Mouse (Mus musculus) forebrain, embryonic 10.5 days (tissue): ENCODE measurements around the gene Slc4a4. TPM values are rescaled to one million over a fixed set of nuclear protein-coding genes. Genes with fewer than 3 reads are reported as not detected.

Experiments used
- DNase-seq: peaks from one replicate; pipeline ENCODE4 v3.0.0-alpha.2; 2017; ENCODE audit warnings: low spot score; ENCODE audit errors: extremely low spot score
- H3K27ac ChIP-seq: fragments of 300-500 bp; sonication (generic); 2 replicates; pipeline ENCODE4 v1.5.1; 2016; ENCODE audit warnings: mild to moderate bottlenecking
- H3K27me3 ChIP-seq: fragments of 300-500 bp; sonication (generic); 2 replicates; pipeline ENCODE4 v1.6.1; 2016; ENCODE audit warnings: mild to moderate bottlenecking; ENCODE audit not compliant: poor library complexity, severe bottlenecking
- H3K36me3 ChIP-seq: fragments of 300-500 bp; sonication (generic); replicated peaks from 2 replicates; pipeline ENCODE4 v1.6.1; 2016; ENCODE audit warnings: mild to moderate bottlenecking, moderate library complexity
- H3K4me1 ChIP-seq: fragments of 300-500 bp; sonication (generic); 2 replicates; pipeline ENCODE4 v1.6.1; 2016
- H3K4me3 ChIP-seq: fragments of 300-500 bp; sonication (generic); 2 replicates; pipeline ENCODE4 v1.5.1; 2016; ENCODE audit warnings: mild to moderate bottlenecking, moderate library complexity
- H3K9me3 ChIP-seq: fragments of 300-500 bp; sonication (generic); 2 replicates; pipeline ENCODE4 v1.6.1; 2016; ENCODE audit warnings: mild to moderate bottlenecking, moderate library complexity
- WGBS: fragments of 180-500 bp; shearing (Covaris S2); methylation state at CpG from one replicate; pipeline ENCODE4 v1.1.7; 2016; 5-methylcytosine and 5-hydroxymethylcytosine counted together
- polyA plus RNA-seq: library from polyadenylated mRNA; unstranded; fragments of >200 nt; fragmentation: Nextera tagmentation; extraction: Ambion mirVana; gene quantifications from 2 replicates; pipeline ENCODE4 v1.2.1, GENCODE M21; 2016

The Slc4a4 gene
- polyA plus RNA-seq, 1 experiment from 2014 or later = 1.3 TPM

DNA sequence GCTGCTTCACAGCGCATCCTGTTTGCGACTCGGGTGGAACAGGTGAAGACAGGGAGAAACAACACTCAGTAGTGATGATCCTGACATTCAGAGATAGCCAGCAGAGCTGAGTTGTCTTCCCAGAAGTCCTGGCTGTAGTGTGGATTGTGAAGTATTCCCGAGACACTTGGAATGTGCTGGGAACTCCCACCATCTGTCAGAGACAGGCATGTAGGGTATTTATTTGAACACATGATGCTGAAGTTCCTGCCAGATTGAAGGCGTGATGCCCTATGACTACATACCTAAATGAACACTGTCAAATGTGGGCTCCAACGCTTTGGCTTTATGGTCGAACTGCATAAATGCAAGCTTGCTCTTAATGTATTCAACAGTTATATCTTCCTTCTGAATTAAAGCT is 63.7 kb downstream of the Slc4a4 start:
- peaks cover 7% of the 10 kb centered on the region for H3K4me1 ChIP-seq
- H3K36me3 ChIP-seq = peaks cover 5% of the 10 kb centered on the region; the same call in 1 of the 2 replicates
- H3K27ac ChIP-seq = no peak overlapping the region
- no peak overlapping the region for H3K4me3 ChIP-seq
- no peaks in the 10 kb centered on the region for H3K27me3 ChIP-seq
- no peaks in the 10 kb centered on the region for H3K9me3 ChIP-seq
- 91% methylated on average over 7 of the region's 7 CpGs for WGBS
- DNase-seq = no peak

DNA sequence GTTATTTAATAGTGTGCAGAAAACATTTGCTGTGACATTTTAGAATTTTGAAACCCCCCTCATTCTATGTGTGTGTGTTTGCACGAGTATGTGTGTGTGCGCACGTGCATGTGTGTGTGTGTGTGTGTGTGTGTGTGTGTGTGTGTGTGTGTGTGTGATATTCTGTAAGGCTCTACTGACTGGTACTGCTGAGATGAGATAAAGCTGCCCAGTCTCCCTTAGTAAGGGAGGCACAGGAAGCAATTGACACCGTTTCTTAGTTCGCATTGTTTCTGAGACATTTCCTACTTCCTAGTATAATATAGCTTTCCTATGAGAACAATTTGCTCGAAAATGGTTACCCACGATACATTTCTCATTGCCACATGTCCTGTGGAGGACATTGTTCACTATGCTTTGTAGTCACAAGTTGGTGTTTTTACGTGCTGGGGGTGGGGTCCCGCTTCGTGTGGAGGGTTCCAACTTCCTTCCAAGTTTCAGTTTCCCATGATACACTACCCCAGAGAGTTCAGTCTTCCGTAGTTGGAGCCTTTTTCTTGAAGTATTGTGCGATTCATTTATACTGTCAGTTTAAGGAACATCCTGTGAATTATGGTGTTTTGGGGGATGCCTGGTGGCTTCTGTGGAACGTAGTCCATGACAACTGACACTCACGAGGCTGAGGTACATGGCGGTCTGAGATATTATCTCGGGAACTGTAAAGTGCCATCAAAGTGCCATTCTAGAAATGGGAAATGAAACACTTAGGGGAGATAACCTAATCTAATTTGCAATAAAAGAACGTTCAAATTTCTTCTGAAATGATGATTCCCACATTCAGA is 66.3 kb downstream of the Slc4a4 start:
- 89% methylated on average over 17 of the region's 17 CpGs for WGBS
- H3K9me3 ChIP-seq = no peaks in the 10 kb centered on the region
- H3K4me1 ChIP-seq = no peaks in the 10 kb centered on the region
- H3K36me3 ChIP-seq = peaks cover 5% of the 10 kb centered on the region; the same call in 1 of the 2 replicates
- H3K4me3 ChIP-seq = no peak overlapping the region
- no peak overlapping the region for H3K27ac ChIP-seq
- no peaks in the 10 kb centered on the region for H3K27me3 ChIP-seq
- DNase-seq = no peak

DNA sequence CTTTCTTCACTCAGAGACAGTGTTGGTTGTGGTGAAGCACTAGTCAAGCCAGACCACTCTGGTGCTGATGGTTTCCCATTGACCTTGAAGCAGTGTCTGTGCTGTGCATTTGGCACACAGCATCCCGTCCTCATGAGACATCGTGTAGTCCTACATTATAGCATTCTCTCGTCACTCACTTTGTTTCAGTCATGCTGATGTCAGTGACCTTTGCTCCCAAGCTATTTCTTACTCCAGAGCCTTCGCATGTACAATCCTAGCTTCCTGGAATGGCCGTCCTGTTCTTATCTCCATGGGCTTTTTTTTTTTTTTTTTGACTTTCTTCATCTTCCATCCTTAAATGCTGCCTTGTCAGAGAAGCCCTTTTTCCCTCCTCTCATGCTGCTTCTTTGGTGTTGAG is 71.1 kb downstream of the Slc4a4 start:
- H3K36me3 ChIP-seq = peaks cover 5% of the 10 kb centered on the region; the same call in 1 of the 2 replicates
- no peaks in the 10 kb centered on the region for H3K4me1 ChIP-seq
- DNase-seq = no peak
- no peaks in the 10 kb centered on the region for H3K9me3 ChIP-seq
- H3K27me3 ChIP-seq = no peaks in the 10 kb centered on the region
- 92% methylated on average over 5 of the region's 5 CpGs for WGBS
- no peak overlapping the region for H3K4me3 ChIP-seq
- no peak overlapping the region for H3K27ac ChIP-seq

- Histone ChIP-seq H3K27me3 (no peaks in the 10 kb centered on the region), H3K4me3 (no peak overlapping the region), H3K4me1 (no peaks in the 10 kb centered on the region), H3K9me3 (no peaks in the 10 kb centered on the region), H3K36me3 (peaks cover 5% of the 10 kb centered on the region; the same call in 1 of the 2 replicates), H3K27ac (no peak overlapping the region)
- WGBS = 89% methylated on average over 5 of the region's 5 CpGs
- DNase-seq = no peak
These were observed 72.3 kb downstream of the Slc4a4 start for GRCm38 (mm10) chr5:88958966-88959365.

DNA sequence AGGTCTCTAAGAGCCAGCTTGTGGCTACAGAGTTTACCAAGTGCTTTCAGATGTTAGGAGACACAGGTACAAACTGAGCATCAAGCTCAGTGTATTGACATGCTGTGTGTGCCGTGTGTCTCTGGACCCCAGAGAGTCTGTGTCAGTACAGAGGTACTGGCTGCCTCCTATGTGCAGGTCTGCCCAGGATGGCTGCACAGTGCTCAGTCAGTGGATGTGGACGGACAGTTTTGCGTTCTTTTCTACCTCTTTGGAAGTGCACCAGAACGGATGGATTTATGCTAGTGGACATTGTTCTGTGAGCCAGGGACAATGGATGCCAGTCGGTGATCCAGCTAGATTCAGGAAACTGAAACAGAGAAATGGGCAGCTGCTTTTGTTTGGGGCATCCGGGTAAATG is 72.8 kb downstream of the Slc4a4 start:
- H3K27ac ChIP-seq = no peak overlapping the region
- H3K36me3 ChIP-seq = peaks cover 5% of the 10 kb centered on the region; the same call in 1 of the 2 replicates
- 87% methylated on average over 6 of the region's 6 CpGs for WGBS
- no peaks in the 10 kb centered on the region for H3K4me1 ChIP-seq
- no peak overlapping the region for H3K4me3 ChIP-seq
- no peaks in the 10 kb centered on the region for H3K27me3 ChIP-seq
- no peak for DNase-seq
- H3K9me3 ChIP-seq = no peaks in the 10 kb centered on the region

DNA sequence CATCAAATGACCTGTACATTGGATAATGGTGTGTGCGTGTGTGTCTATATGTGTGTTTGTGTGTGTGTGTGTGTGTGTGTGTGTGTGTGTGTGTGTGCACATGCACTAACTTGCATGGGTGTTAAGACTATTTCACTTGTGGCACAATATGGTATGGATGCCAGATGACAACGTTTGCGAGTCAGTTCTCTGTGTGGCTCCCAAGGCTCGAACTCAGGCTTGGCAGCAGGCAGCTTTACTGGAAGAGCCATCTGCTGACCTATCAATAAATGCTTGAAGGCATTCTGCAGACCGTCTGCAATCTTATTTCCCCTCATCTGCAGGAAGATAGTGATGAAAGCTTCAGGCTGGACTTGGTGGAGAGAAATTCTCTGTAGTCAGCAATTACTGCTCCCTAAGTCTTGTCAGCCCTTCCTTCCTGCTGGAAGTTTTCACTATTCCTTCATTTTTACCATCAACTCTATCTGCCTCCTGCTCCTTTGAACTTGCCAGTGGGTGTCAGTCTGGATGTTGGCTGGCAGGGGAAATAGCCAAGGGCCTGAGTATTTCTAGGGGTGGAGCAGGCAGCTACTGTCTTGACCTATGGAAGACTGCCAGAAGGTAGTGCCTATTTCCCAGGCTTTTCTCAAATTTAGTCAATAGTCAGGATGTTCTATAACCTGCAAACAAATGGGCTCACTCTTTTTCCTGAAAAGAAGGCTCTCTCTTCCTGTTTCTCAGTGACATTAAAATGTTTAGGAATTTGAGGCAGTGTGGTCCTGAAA is 73.9 kb downstream of the Slc4a4 start:
- WGBS = 94% methylated on average over 5 of the region's 5 CpGs
- no peaks in the 10 kb centered on the region for H3K9me3 ChIP-seq
- no peaks in the 10 kb centered on the region for H3K36me3 ChIP-seq
- H3K27ac ChIP-seq = no peak overlapping the region
- no peak for DNase-seq
- H3K4me1 ChIP-seq = no peaks in the 10 kb centered on the region
- H3K4me3 ChIP-seq = no peak overlapping the region
- H3K27me3 ChIP-seq = no peaks in the 10 kb centered on the region

- Histone ChIP-seq H3K27ac (no peak overlapping the region), H3K36me3 (no peaks in the 10 kb centered on the region), H3K4me3 (no peak overlapping the region), H3K4me1 (no peaks in the 10 kb centered on the region), H3K9me3 (no peaks in the 10 kb centered on the region), H3K27me3 (no peaks in the 10 kb centered on the region)
- DNase-seq = no peak
- WGBS = 83% methylated on average over 7 of the region's 7 CpGs
These were observed 74.7 kb downstream of the Slc4a4 start for GRCm38 (mm10) chr5:88961351-88961761.

DNA sequence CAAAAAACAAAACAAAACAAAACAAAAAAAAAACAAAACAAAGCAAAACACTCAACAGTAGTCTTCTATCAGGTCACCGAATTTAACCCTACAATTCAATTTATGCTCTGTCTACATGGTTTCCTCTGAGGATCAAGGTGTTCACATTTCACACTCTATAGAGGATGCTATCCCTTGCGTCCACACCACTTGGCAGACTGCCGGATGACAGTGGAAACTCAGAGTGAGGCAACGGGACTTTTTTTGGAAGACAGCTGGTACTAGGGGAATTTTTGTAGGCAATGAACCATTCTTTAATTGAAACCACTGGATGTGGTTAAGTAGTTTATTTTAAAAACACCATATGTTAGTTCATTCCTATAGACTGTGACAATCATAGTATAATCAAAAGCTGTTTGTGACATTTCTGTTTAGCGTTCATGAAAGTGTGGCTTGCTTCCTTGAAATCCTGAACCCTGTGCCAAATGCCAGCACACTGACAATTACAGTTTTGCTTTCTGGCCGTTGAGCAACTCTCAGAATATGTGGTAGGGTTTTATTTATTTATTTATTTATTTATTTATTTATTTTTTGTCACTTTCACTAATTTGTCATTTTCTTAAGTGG is 78.2 kb downstream of the Slc4a4 start:
- WGBS = 92% methylated on average over 6 of the region's 6 CpGs
- H3K27me3 ChIP-seq = no peaks in the 10 kb centered on the region
- DNase-seq = no peak

DNA sequence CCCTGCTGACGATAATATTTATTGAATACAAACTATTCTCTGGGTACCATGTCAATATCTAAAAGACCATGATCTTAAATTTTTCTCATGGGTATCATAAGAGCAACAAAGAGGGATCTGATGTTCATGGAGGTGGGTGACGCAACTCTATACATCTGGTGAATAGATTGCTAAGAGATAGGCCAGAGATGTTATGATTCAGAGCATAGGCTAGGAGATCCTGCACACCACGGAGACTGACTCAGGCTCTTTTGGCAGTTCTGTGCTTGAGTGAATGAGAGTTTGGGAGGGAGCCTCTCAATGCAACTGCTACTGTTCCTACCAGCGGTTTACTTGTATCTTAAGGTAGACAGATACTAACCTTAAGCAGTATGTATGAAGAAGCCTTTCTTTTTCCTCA is 79.9 kb downstream of the Slc4a4 start:
- no peak overlapping the region for H3K4me3 ChIP-seq
- H3K27me3 ChIP-seq = no peaks in the 10 kb centered on the region
- no peak for DNase-seq
- H3K4me1 ChIP-seq = peaks cover 9% of the 10 kb centered on the region
- WGBS = 87% methylated on average over 4 of the region's 4 CpGs
- no peak overlapping the region for H3K27ac ChIP-seq
- H3K36me3 ChIP-seq = no peaks in the 10 kb centered on the region
- no peaks in the 10 kb centered on the region for H3K9me3 ChIP-seq

More for the DNA sequence above, 78.2 kb downstream of the Slc4a4 start:
- Histone ChIP-seq H3K36me3 (no peaks in the 10 kb centered on the region), H3K27ac (no peak overlapping the region), H3K4me3 (no peak overlapping the region), H3K9me3 (no peaks in the 10 kb centered on the region), H3K4me1 (peaks cover 9% of the 10 kb centered on the region)

- Histone ChIP-seq H3K36me3 (no peaks in the 10 kb centered on the region), H3K27me3 (no peaks in the 10 kb centered on the region), H3K4me3 (no peak overlapping the region), H3K9me3 (no peaks in the 10 kb centered on the region), H3K4me1 (peaks cover 9% of the 10 kb centered on the region), H3K27ac (no peak overlapping the region)
- WGBS = 71% methylated on average over 11 of the region's 11 CpGs
- DNase-seq = no peak
These were observed 82.5 kb downstream of the Slc4a4 start for GRCm38 (mm10) chr5:88968923-88969639.

DNA sequence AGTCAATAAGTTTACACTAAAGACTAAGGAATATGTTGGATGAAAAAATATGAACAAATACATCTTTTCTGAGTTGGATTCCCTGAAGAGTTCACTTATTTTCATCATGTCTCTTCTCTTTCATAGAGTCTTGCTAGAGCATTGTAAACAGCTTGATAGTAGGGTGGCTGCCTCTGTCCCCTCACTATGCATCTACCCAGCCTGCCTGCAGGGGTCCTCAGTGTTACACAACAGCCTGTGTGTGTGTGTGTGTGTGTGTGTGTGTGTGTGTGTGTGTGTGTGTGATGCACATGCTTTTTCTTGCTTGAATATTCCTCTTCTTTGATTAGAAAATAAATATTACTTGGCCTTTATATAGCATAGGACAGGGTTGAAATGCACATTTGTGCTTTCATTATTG is 84.9 kb downstream of the Slc4a4 start:
- Histone ChIP-seq H3K27ac (no peak overlapping the region), H3K4me1 (peaks cover 24% of the 10 kb centered on the region), H3K4me3 (no peak overlapping the region), H3K27me3 (no peaks in the 10 kb centered on the region), H3K36me3 (no peaks in the 10 kb centered on the region), H3K9me3 (no peaks in the 10 kb centered on the region)
- no peak for DNase-seq

GRCm38 (mm10) chr5:88972277-88972676 is 85.7 kb downstream of the Slc4a4 start:
- WGBS = 90% methylated on average over 7 of the region's 7 CpGs
- H3K27me3 ChIP-seq = no peaks in the 10 kb centered on the region
- H3K9me3 ChIP-seq = no peaks in the 10 kb centered on the region
- no peaks in the 10 kb centered on the region for H3K36me3 ChIP-seq
- H3K4me1 ChIP-seq = peaks cover 25% of the 10 kb centered on the region
- no peak for DNase-seq
- no peak overlapping the region for H3K4me3 ChIP-seq
- H3K27ac ChIP-seq = no peak overlapping the region
